Mouse (Mus musculus) heart, embryonic 16.5 days (tissue): Measurements from ENCODE around the gene Rnf181. TPM values are rescaled to one million over a fixed set of nuclear protein-coding genes. Genes with fewer than 3 reads are reported as not detected.

Experiments used
- ATAC-seq: fragments of 200-750 bp; cut with Nextera tagmentation; replicated peaks from 2 replicates; pipeline ENCODE4 v1.8.0; 2017; ENCODE audit warnings: moderate number of reproducible peaks; ENCODE audit not compliant: insufficient read depth, low FRiP score; ENCODE audit errors: extremely low read depth
- H3K27ac ChIP-seq: fragments of 300-500 bp; sonication (generic); 2 replicates; pipeline ENCODE4 v1.5.1; 2014; ENCODE audit warnings: mild to moderate bottlenecking, low read length, control low read depth, moderate library complexity
- H3K27me3 ChIP-seq: fragments of 300-500 bp; sonication (generic); 2 replicates; pipeline ENCODE4 v1.6.1; 2014; ENCODE audit warnings: low read length, mixed read lengths; ENCODE audit not compliant: control insufficient read depth, insufficient read depth
- H3K36me3 ChIP-seq: fragments of 300-500 bp; sonication (generic); 2 replicates; pipeline ENCODE4 v1.6.1; 2014; ENCODE audit not compliant: control insufficient read depth, insufficient read depth
- H3K4me1 ChIP-seq: fragments of 300-500 bp; sonication (generic); 2 replicates; pipeline ENCODE4 v1.6.1; 2014; ENCODE audit warnings: low read length, mixed read lengths; ENCODE audit not compliant: control insufficient read depth, insufficient read depth
- H3K4me2 ChIP-seq: fragments of 300-500 bp; sonication (generic); 2 replicates; pipeline ENCODE4 v1.6.1; 2014; ENCODE audit warnings: low read depth, mild to moderate bottlenecking, control low read depth, low read length
- H3K4me3 ChIP-seq: fragments of 300-500 bp; sonication (generic); 2 replicates; pipeline ENCODE4 v1.5.1; 2014; ENCODE audit warnings: mild to moderate bottlenecking, control low read depth, low read length
- H3K9ac ChIP-seq: fragments of 300-500 bp; sonication (generic); 2 replicates; pipeline ENCODE4 v1.6.1; 2014; ENCODE audit warnings: low read length, control low read depth
- H3K9me3 ChIP-seq: fragments of 300-500 bp; sonication (generic); replicated peaks from 2 replicates; pipeline ENCODE4 v1.6.1; 2016; ENCODE audit warnings: low read length; ENCODE audit not compliant: control insufficient read depth
- WGBS: fragments of 180-500 bp; shearing (Covaris S2); extraction: QIAGEN DNeasy Blood & Tissue Kit; methylation state at CpG from one replicate; pipeline ENCODE4 v1.1.7; 2014; 5-methylcytosine and 5-hydroxymethylcytosine counted together
- polyA plus RNA-seq: library from polyadenylated mRNA; unstranded; fragments of >200 nt; fragmentation: Nextera tagmentation; extraction: Ambion mirVana; gene quantifications from 2 replicates; pipeline ENCODE4 v1.2.1, GENCODE M21; 2015

The Rnf181 gene
- polyA plus RNA-seq, 1 experiment from 2014 or later = 93.6 TPM

GRCm38 (mm10) chr6:72369557-72369956 lies 2.8 kb upstream of the Rnf181 start:
- Histone ChIP-seq H3K4me2 (no peak overlapping the region), H3K4me1 (peaks cover 12% of the 10 kb centered on the region), H3K4me3 (no peak overlapping the region), H3K27ac (no peak overlapping the region), H3K9me3 (no peaks in the 10 kb centered on the region), H3K9ac (no peak overlapping the region), H3K36me3 (0 out of 2 replicates have a peak, but pooled peaks cover 2% of the 10 kb centered on the region), H3K27me3 (no peaks in the 10 kb centered on the region)
- 79% methylated on average over 4 of the region's 4 CpGs for WGBS
- no peak for ATAC-seq

DNA sequence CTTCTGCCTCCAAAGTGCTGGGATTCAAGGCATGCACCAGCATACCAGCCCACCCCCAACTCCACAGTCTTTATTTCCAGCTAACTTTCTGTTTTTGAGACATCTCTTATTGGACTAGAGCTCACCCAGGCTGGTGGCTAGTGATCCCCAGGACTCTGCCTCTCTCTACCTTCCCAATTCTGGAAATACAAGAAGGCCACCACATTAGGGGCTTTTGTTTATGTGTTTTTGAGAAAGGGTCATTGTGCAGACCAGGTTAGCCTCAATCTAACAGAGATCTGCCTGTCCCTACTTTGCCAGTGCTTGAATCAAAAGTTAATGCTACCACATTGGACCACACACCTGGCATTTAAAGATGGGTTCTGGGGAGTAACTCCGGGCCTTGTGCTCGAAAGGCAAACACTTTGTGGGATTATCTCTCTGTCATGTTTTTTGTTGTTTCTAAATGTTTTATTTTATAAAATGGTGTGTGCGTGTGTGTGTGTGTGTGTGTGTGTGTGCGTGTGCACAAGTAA lies 761 bp upstream of the Rnf181 start:
- Histone ChIP-seq H3K27me3 (no peaks in the 10 kb centered on the region), H3K9ac (no peak overlapping the region), H3K4me3 (no peak overlapping the region), H3K36me3 (0 out of 2 replicates have a peak, but pooled peaks cover 2% of the 10 kb centered on the region), H3K4me2 (no peak overlapping the region), H3K27ac (no peak overlapping the region), H3K9me3 (no peaks in the 10 kb centered on the region), H3K4me1 (peaks cover 14% of the 10 kb centered on the region)
- ATAC-seq = no peak
- 83% methylated on average over 4 of the region's 4 CpGs for WGBS

- Histone ChIP-seq H3K27me3 (no peaks in the 10 kb centered on the region), H3K36me3 (0 out of 2 replicates have a peak, but pooled peaks cover 2% of the 10 kb centered on the region), H3K27ac (no peak overlapping the region), H3K4me1 (peaks cover 14% of the 10 kb centered on the region), H3K9ac (no peak overlapping the region), H3K9me3 (no peaks in the 10 kb centered on the region), H3K4me3 (no peak overlapping the region), H3K4me2 (no peak overlapping the region)
- ATAC-seq = no peak
- 64% methylated on average over 3 of the region's 3 CpGs for WGBS
These were observed 452 bp downstream of the Rnf181 start for GRCm38 (mm10) chr6:72366304-72366703.

DNA sequence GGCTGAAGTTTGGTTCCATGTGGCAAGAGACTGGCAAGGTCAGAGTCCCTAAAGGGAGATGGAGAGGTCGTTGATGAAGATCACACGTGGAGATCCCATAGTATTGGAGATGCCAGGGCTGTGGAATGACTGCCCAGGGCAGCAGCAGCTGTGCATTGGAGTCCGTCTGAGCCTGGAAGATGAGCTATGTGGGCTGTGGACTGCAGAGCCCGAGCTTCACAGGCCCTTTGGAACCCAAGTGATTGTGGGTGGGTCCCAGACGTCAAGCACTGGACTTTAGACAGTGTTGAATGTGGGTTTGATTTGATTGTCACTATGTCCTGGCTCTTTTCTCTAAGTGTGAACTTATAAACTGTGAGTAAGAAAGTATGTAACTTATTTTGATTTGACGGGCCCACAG lies 1.8 kb downstream of the Rnf181 start:
- WGBS = 67% methylated on average over 6 of the region's 6 CpGs
- Histone ChIP-seq H3K27me3 (no peaks in the 10 kb centered on the region), H3K27ac (no peak overlapping the region), H3K4me2 (no peak overlapping the region), H3K9me3 (no peaks in the 10 kb centered on the region), H3K4me1 (peaks cover 17% of the 10 kb centered on the region), H3K4me3 (no peak overlapping the region), H3K36me3 (0 out of 2 replicates have a peak, but pooled peaks cover 2% of the 10 kb centered on the region), H3K9ac (no peak overlapping the region)
- ATAC-seq = no peak

GRCm38 (mm10) chr6:72364009-72364408 lies 2.7 kb downstream of the Rnf181 start:
- no peak overlapping the region for H3K9ac ChIP-seq
- H3K9me3 ChIP-seq = no peaks in the 10 kb centered on the region
- no peak overlapping the region for H3K27ac ChIP-seq
- 40% methylated on average over 7 of the region's 7 CpGs for WGBS
- no peak overlapping the region for H3K4me2 ChIP-seq
- H3K4me1 ChIP-seq = peaks cover 17% of the 10 kb centered on the region
- H3K4me3 ChIP-seq = no peak overlapping the region
- ATAC-seq = no peak
- peaks cover 7% of the 10 kb centered on the region; the same call in 1 of the 2 replicates for H3K36me3 ChIP-seq
- H3K27me3 ChIP-seq = no peaks in the 10 kb centered on the region

DNA sequence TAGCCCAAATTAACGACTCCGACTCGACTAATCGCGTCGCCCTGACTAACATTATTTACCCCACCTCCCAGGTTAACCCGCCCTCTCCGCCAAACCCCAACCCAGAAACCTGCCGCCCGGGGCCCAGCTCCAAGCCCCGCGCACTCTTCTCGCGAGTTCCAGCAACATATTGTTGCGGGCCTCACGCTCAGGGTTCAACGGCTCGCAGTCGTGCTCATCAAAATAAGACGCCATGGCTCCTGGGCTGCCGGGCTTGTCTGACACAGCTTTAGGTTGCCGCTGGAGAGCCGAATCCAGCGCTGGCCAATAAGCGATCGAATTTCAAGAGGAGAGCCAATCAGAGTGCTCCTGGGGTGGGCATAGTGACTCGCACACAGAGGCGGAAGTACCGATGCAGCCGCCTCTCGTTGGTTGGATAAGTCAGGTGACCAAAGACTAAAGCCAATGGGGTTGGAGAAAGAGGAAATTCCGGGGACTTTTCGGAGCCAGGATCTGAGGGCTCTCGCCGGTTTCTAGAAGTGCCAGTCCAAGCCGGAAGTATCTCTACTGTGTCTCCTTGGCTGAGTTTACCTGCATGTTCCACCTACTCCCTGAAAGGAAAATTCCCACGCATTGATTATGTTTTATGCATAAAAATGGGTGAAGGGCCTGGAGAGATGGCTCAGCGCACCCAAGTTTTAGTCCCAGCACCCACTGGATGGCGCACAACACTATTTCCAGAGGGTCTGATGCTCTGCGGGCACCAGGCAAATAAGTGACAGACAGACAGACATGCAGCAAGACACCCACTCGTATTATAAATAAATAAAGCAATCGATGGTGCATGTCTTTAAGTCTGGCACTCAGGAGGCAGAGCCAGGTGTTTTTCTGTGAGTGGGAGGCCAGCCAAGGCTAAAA lies 4.4 kb downstream of the Rnf181 start:
- Histone ChIP-seq H3K9ac (peak overlapping the region; percentile 85), H3K4me3 (peak overlapping the region; percentile 94), H3K4me2 (peak overlapping the region; percentile 90), H3K36me3 (peaks cover 10% of the 10 kb centered on the region; the same call in 1 of the 2 replicates), H3K27me3 (no peaks in the 10 kb centered on the region), H3K9me3 (no peaks in the 10 kb centered on the region), H3K27ac (peak overlapping the region; percentile 87), H3K4me1 (peaks cover 17% of the 10 kb centered on the region)
- under 1% methylated on average over 42 of the region's 42 CpGs for WGBS
- ATAC-seq = peak; percentile 97

DNA sequence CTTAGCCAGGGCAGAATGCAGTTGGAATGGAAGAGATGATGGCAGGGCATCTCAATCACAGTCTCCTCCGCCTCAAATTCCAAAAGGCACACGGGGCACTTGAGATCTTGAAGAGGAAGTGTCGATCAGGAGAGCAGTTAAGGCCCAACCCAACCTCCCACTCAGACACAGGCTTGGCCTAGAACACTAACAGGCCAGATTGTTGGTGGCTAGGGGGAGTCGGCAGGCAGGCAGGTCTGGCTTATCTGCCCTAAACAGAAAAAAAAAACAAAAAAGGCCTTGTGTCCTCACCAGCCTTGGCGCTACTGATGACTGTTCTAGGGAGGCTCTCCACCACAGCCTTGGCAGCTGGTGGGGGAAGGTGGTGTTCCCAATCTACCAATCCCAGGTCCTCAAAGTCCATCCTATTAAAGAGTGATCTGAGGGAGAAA lies 5.6 kb downstream of the Rnf181 start:
- Histone ChIP-seq H3K36me3 (peaks cover 10% of the 10 kb centered on the region; the same call in 1 of the 2 replicates), H3K27ac (no peak overlapping the region)

GRCm38 (mm10) chr6:72360599-72360935 lies 6.2 kb downstream of the Rnf181 start:
- no peak for ATAC-seq
- Histone ChIP-seq H3K4me2 (no peak overlapping the region), H3K27me3 (no peaks in the 10 kb centered on the region), H3K27ac (no peak overlapping the region), H3K9me3 (no peaks in the 10 kb centered on the region), H3K36me3 (peaks cover 10% of the 10 kb centered on the region; the same call in 1 of the 2 replicates), H3K4me1 (peaks cover 20% of the 10 kb centered on the region), H3K4me3 (no peak overlapping the region), H3K9ac (no peak overlapping the region)
- WGBS = 68% methylated on average over 7 of the region's 7 CpGs

More for the DNA sequence above, 5.6 kb downstream of the Rnf181 start:
- H3K9me3 ChIP-seq = no peaks in the 10 kb centered on the region
- no peaks in the 10 kb centered on the region for H3K27me3 ChIP-seq
- H3K4me1 ChIP-seq = peaks cover 18% of the 10 kb centered on the region
- WGBS = 19% methylated on average over 5 of the region's 5 CpGs
- H3K9ac ChIP-seq = peak overlapping the region; percentile 85
- peak overlapping the region; percentile 94 for H3K4me3 ChIP-seq
- peak overlapping the region; percentile 90 for H3K4me2 ChIP-seq
- no peak for ATAC-seq
